Mouse (Mus musculus) hindbrain, embryonic 14.5 days (tissue): Measurements from ENCODE around the gene Pigv. TPM values are rescaled to one million over a fixed set of nuclear protein-coding genes. Genes with fewer than 3 reads are reported as not detected.

Source experiments
- ATAC-seq: fragments of 200-750 bp; cut with Nextera tagmentation; 2 replicates; pipeline ENCODE4 v1.8.0; 2017; ENCODE audit warnings: moderate number of reproducible peaks, mild to moderate bottlenecking, moderate TSS enrichment, moderate library complexity; ENCODE audit not compliant: low FRiP score
- DNase-seq: peaks from one replicate; pipeline ENCODE4 v3.0.0-alpha.2; 2015; ENCODE audit warnings: low spot score
- H3K27ac ChIP-seq: fragments of 300-500 bp; sonication (generic); 2 replicates; pipeline ENCODE4 v1.5.1; 2014; ENCODE audit warnings: mild to moderate bottlenecking, moderate library complexity
- H3K27me3 ChIP-seq: fragments of 300-500 bp; sonication (generic); 2 replicates; pipeline ENCODE4 v1.6.1; 2014; ENCODE audit warnings: mild to moderate bottlenecking, low read length, mixed read lengths; ENCODE audit not compliant: control insufficient read depth, insufficient read depth
- H3K36me3 ChIP-seq: fragments of 300-500 bp; sonication (generic); replicated peaks from 2 replicates; pipeline ENCODE4 v1.6.1; 2014; ENCODE audit not compliant: control insufficient read depth, insufficient read depth
- H3K4me1 ChIP-seq: fragments of 300-500 bp; sonication (generic); replicated peaks from 2 replicates; pipeline ENCODE4 v1.6.1; 2014; ENCODE audit warnings: antibody characterized with exemption, low read length, mixed read lengths; ENCODE audit not compliant: control insufficient read depth, insufficient read depth
- H3K4me2 ChIP-seq: fragments of 300-500 bp; sonication (generic); replicated peaks from 2 replicates; pipeline ENCODE4 v1.6.1; 2014; ENCODE audit warnings: mild to moderate bottlenecking, moderate library complexity
- H3K4me3 ChIP-seq: fragments of 300-500 bp; sonication (generic); replicated peaks from 2 replicates; pipeline ENCODE4 v1.5.1; 2014; ENCODE audit warnings: mild to moderate bottlenecking, low read length
- H3K9ac ChIP-seq: fragments of 300-500 bp; sonication (generic); 2 replicates; pipeline ENCODE4 v1.6.1; 2014
- H3K9me3 ChIP-seq: fragments of 300-500 bp; sonication (generic); 2 replicates; pipeline ENCODE4 v1.6.1; 2016; ENCODE audit warnings: low read length; ENCODE audit not compliant: control insufficient read depth
- WGBS: fragments of 180-500 bp; shearing (Covaris S2); extraction: QIAGEN DNeasy Blood & Tissue Kit; methylation state at CpG from one replicate; pipeline ENCODE4 v1.1.7; 2014; 5-methylcytosine and 5-hydroxymethylcytosine counted together
- microRNA-seq: library from miRNA; unstranded; fragments of <30 nt; microRNA quantifications from one replicate; pipeline ENCODE4, GENCODE M21; 2016
- polyA plus RNA-seq: library from polyadenylated mRNA; unstranded; fragments of >200 nt; fragmentation: Nextera tagmentation; extraction: Ambion mirVana; gene quantifications from 2 replicates; pipeline ENCODE4 v1.2.1, GENCODE M21; 2014

Pigv gene
- polyA plus RNA-seq, 1 experiment from 2014 or later = 10.1 TPM

DNA sequence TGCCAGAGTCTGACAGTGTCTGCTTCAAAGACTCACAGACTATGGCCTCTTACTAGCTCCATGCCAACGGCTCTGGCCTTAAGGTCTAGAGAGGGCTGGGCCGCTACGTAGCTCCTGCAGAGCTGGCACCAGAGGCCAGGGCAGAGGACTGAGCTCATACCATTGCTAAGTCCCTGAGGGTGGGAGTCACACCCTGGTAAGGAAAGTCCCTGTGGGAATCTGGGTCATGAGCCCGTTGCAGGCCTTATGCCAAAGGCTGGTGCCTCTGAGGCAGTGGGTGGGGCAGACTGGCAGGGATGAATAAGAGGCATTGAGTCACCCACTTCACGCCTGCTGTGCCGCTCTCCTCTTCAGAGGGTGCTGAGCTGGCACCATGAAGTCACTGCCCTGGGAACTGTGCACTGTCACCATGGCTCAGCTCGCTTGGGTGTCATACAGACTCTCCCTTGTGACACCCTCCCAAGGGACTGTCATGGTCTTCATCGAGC is 58.1 kb downstream of the Pigv start:
- Histone ChIP-seq H3K9me3 (no peaks in the 10 kb centered on the region), H3K27ac (no peak overlapping the region), H3K4me1 (no peaks in the 10 kb centered on the region), H3K27me3 (no peaks in the 10 kb centered on the region), H3K4me2 (no peak overlapping the region), H3K9ac (no peak overlapping the region), H3K36me3 (peaks cover 60% of the 10 kb centered on the region), H3K4me3 (no peak overlapping the region)
- WGBS = 90% methylated on average over 8 of the region's 8 CpGs
- DNase-seq (no peak), ATAC-seq (0 out of 2 replicates have a peak, but pooled peaks have one; percentile 51)

DNA sequence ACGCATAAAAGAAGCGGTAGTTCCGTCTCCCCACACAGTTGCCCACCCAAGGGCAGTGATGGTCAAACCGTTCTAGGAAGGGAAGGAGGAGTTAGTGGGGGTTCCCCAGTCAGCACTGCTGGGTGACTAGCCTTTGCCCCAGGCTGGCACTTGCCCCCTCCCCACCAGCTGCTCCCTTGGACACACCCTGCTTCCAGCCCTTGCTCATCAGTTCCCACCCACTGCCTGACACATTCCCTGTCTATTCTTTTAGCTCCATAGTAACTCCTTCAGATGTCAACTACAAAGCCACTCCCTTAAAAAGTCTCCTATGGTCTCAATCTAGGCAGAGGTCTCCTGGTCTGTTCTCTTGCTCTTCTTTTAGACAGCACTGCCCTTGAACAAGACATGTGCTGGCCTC is 58.6 kb downstream of the Pigv start:
- Histone ChIP-seq H3K9ac (no peak overlapping the region), H3K4me3 (no peak overlapping the region), H3K27ac (no peak overlapping the region), H3K27me3 (no peaks in the 10 kb centered on the region), H3K4me2 (no peak overlapping the region), H3K4me1 (no peaks in the 10 kb centered on the region), H3K36me3 (peaks cover 65% of the 10 kb centered on the region), H3K9me3 (no peaks in the 10 kb centered on the region)
- ATAC-seq = no peak
- no peak for DNase-seq
- 86% methylated on average over 4 of the region's 4 CpGs for whole genome bisulfite sequencing

DNA sequence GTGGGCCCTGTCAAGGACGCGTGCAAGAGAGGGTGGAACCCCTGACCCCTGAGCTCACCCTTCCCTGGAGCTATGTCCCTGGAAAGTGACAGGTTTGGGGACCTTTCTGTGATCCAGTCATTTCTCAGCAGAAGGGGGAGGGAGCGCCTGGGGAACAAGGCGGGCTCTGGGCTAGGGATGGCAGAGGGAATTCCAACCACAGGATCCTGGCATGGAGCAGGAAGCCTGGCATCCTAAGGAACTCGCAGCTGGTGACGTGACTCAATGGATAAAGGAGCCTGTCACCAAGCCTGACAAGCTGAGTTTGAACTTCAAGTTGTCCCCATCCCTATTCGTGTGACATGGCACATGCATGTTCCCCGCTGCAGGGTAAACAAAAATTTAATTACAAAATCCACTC is 59.4 kb downstream of the Pigv start:
- H3K4me3 ChIP-seq = no peak overlapping the region
- DNase-seq = no peak
- no peak overlapping the region for H3K4me2 ChIP-seq
- H3K36me3 ChIP-seq = peaks cover 72% of the 10 kb centered on the region
- no peaks in the 10 kb centered on the region for H3K4me1 ChIP-seq
- H3K9me3 ChIP-seq = no peaks in the 10 kb centered on the region
- ATAC-seq = no peak
- no peaks in the 10 kb centered on the region for H3K27me3 ChIP-seq
- WGBS = 96% methylated on average over 8 of the region's 8 CpGs
- no peak overlapping the region for H3K9ac ChIP-seq
- H3K27ac ChIP-seq = no peak overlapping the region; the same call in 1 of the 2 replicates

DNA sequence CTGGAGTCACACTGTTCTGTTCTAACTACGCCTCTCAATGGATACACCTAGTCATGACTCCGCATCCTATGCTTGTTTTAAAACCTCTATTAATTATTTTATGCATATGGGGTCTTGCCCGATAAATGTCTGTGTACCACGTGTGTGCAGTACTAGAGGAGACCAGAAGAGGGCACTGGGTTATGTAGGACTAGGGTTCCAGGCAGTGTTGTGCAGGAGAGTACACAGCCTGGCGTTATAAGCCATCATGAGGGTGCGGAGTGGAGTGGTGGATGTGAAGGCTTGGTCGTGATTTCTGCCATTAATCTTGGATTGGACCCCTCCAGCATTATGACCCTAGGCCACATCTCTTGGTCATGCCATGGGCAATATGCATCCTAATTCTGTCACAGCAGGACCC is 60.0 kb downstream of the Pigv start:
- ATAC-seq = no peak
- Histone ChIP-seq H3K9me3 (no peaks in the 10 kb centered on the region), H3K4me1 (no peaks in the 10 kb centered on the region), H3K36me3 (peaks cover 74% of the 10 kb centered on the region), H3K4me3 (no peak overlapping the region), H3K9ac (no peak overlapping the region), H3K4me2 (no peak overlapping the region), H3K27ac (no peak overlapping the region), H3K27me3 (no peaks in the 10 kb centered on the region)
- 96% methylated on average over 7 of the region's 7 CpGs for WGBS
- no peak for DNase-seq

DNA sequence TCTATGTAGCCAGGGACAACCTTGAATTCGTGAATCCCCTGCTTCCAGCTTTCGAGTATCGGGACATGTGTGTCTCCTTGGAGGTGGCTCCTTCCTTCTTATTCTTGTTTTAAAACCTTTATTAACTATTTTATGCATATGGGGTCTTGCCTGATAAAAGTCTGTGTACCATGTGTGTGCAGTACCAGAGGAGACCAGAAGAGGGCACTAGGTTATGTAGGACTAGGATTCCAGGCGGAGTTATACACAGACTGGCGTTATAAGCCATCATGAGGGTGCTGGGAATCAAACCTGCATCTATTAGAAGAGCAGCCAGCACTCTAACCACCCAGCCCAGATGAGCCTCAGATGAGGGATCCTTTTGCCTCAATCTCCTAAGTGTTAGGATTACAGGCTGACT is 60.6 kb downstream of the Pigv start:
- H3K36me3 ChIP-seq = peaks cover 80% of the 10 kb centered on the region
- DNase-seq (no peak), ATAC-seq (no peak)
- no peaks in the 10 kb centered on the region for H3K27me3 ChIP-seq
- H3K9ac ChIP-seq = no peak overlapping the region
- no peaks in the 10 kb centered on the region for H3K9me3 ChIP-seq
- H3K4me2 ChIP-seq = no peak overlapping the region
- no peak overlapping the region for H3K4me3 ChIP-seq
- no peaks in the 10 kb centered on the region for H3K4me1 ChIP-seq
- no peak overlapping the region for H3K27ac ChIP-seq
- 99% methylated on average over 5 of the region's 5 CpGs for whole genome bisulfite sequencing

Small RNAs within 50 kb of the gene (microRNA-seq; reads per million reads assigned to microRNA genes)
- gene Mir7227 = 0.48 reads per million

Other genes starting within 250 kb of the Pigv start
- gene Tent5b, start 192.5 kb downstream of the Pigv start, polyA plus RNA-seq = 0.09 and 0.16 TPM in 2 replicates
- gene Trnp1, start 174.1 kb downstream of the Pigv start, polyA plus RNA-seq = 12.3 and 14.8 TPM in 2 replicates
- 0.16 TPM in 1 of 2 replicates, not detected in the other for gene Kdf1, start 153.7 kb downstream of the Pigv start, polyA plus RNA-seq
- gene Nudc, start 126.7 kb downstream of the Pigv start, polyA plus RNA-seq = 170 and 176 TPM in 2 replicates
- not detected in 2 replicates for gene Nr0b2, start 119.3 kb downstream of the Pigv start, polyA plus RNA-seq
- 6.2 and 7.5 TPM in 2 replicates for gene Gpatch3, start 97.9 kb downstream of the Pigv start, polyA plus RNA-seq
- 19.7 and 20.4 TPM in 2 replicates for gene Gpn2, start 88.3 kb downstream of the Pigv start, polyA plus RNA-seq
- gene Sfn, start 70.5 kb downstream of the Pigv start, polyA plus RNA-seq = 2.7 and 3.9 TPM in 2 replicates
- 3.0 and 3.9 TPM in 2 replicates for gene Zdhhc18, start 22.5 kb downstream of the Pigv start, polyA plus RNA-seq
- 35.5 and 37.8 TPM in 2 replicates for gene Arid1a, start 84.1 kb upstream of the Pigv start, polyA plus RNA-seq
- 25.3 and 25.7 TPM in 2 replicates for gene Rps6ka1, start 215.2 kb upstream of the Pigv start, polyA plus RNA-seq